Mouse (Mus musculus) T-helper 1 cell (primary cell): ENCODE data around the gene Cadps.
"Not testable (repeated sequence)": the region's sequence is repeated elsewhere in the genome, so short reads cannot be mapped to it uniquely, and the experiment has no call there.

Source experiments
- in situ Hi-C: fragments of 300-600 bp; cut with MboI, MseI; formaldehyde crosslinking; loops from one replicate; pipeline ENCODE4 v1.15.1; 2025; ENCODE audit warnings: high pct_unique_total_duplicates

Cadps gene

GRCm38 (mm10) chr14:12591829-12592228 lies 231.1 kb downstream of the Cadps start:
- in situ Hi-C loops, result loop anchor here (10.0 to 25.0 kb wide), 2 partner anchors 1295 to 1747 kb away; no protein-coding TSS in a partner anchor

- in situ Hi-C loops, result loop anchor here (25.0 kb wide), 1 partner anchor 1304 kb away; no protein-coding TSS in a partner anchor
These were observed 239.3 kb downstream of the Cadps start for GRCm38 (mm10) chr14:12583536-12583935.

GRCm38 (mm10) chr14:12581657-12582056 lies 241.2 kb downstream of the Cadps start:
- in situ Hi-C loops, result loop anchor here (25.0 kb wide), 1 partner anchor 1306 kb away; no protein-coding TSS in a partner anchor

GRCm38 (mm10) chr14:12580786-12581185 lies 242.1 kb downstream of the Cadps start:
- in situ Hi-C loops, result loop anchor here (25.0 kb wide), 1 partner anchor 1307 kb away; no protein-coding TSS in a partner anchor

GRCm38 (mm10) chr14:12578156-12578555 lies 244.7 kb downstream of the Cadps start:
- in situ Hi-C loops, result loop anchor here (5.0 to 25.0 kb wide), 2 partner anchors 659 to 1309 kb away; no protein-coding TSS in a partner anchor

- in situ Hi-C loops, result loop anchor here (5.0 to 25.0 kb wide), 2 partner anchors 660 to 1310 kb away; no protein-coding TSS in a partner anchor
These were observed 245.3 kb downstream of the Cadps start for GRCm38 (mm10) chr14:12577475-12578140.

- in situ Hi-C loops, result loop anchor here (5.0 to 25.0 kb wide), 2 partner anchors 662 to 1312 kb away; no protein-coding TSS in a partner anchor
These were observed 247.8 kb downstream of the Cadps start for GRCm38 (mm10) chr14:12575105-12575504.

- in situ Hi-C loops, result no loop called here
These were observed 248.5 kb downstream of the Cadps start for GRCm38 (mm10) chr14:12574336-12574735.

GRCm38 (mm10) chr14:12561730-12562129 lies 261.1 kb downstream of the Cadps start:
- in situ Hi-C loops, result not testable (repeated sequence)

GRCm38 (mm10) chr14:12560233-12560577 lies 262.7 kb downstream of the Cadps start:
- in situ Hi-C loops, result no loop called here

- in situ Hi-C loops, result no loop called here
These were observed 263.2 kb downstream of the Cadps start for GRCm38 (mm10) chr14:12559574-12560232.

GRCm38 (mm10) chr14:12558920-12559573 lies 263.8 kb downstream of the Cadps start:
- in situ Hi-C loops, result no loop called here

GRCm38 (mm10) chr14:12554486-12554885 lies 268.4 kb downstream of the Cadps start:
- in situ Hi-C loops, result no loop called here

- in situ Hi-C loops, result no loop called here
These were observed 271.5 kb downstream of the Cadps start for GRCm38 (mm10) chr14:12551353-12551752.

GRCm38 (mm10) chr14:12550931-12551330 lies 271.9 kb downstream of the Cadps start:
- in situ Hi-C loops, result no loop called here

- in situ Hi-C loops, result no loop called here
These were observed 273.6 kb downstream of the Cadps start for GRCm38 (mm10) chr14:12549290-12549689.

GRCm38 (mm10) chr14:12547496-12547895 lies 275.4 kb downstream of the Cadps start:
- in situ Hi-C loops, result no loop called here

- in situ Hi-C loops, result no loop called here
These were observed 281.1 kb downstream of the Cadps start for GRCm38 (mm10) chr14:12541733-12542132.

- in situ Hi-C loops, result no loop called here
These were observed 283.8 kb downstream of the Cadps start for GRCm38 (mm10) chr14:12539071-12539470.

- in situ Hi-C loops, result no loop called here
These were observed 291.8 kb downstream of the Cadps start for GRCm38 (mm10) chr14:12531101-12531500.

- in situ Hi-C loops, result no loop called here
These were observed 292.3 kb downstream of the Cadps start for GRCm38 (mm10) chr14:12530554-12530953.

GRCm38 (mm10) chr14:12529961-12530542 lies 292.8 kb downstream of the Cadps start:
- in situ Hi-C loops, result loop anchor here (10.0 kb wide), 1 partner anchor 365 kb away; no protein-coding TSS in a partner anchor
